Mouse (Mus musculus) urinary bladder, postnatal 10 days (tissue): Measurements from ENCODE around the gene Rhbg.

Experiments used
- DNase-seq: peaks from one replicate; pipeline ENCODE4 v3.0.0; 2022; ENCODE audit warnings: low spot score

Gene Rhbg

GRCm38 (mm10) chr3:88256382-88256781, 1.9 kb upstream of the Rhbg start:
- DNase-seq = no peak

DNA sequence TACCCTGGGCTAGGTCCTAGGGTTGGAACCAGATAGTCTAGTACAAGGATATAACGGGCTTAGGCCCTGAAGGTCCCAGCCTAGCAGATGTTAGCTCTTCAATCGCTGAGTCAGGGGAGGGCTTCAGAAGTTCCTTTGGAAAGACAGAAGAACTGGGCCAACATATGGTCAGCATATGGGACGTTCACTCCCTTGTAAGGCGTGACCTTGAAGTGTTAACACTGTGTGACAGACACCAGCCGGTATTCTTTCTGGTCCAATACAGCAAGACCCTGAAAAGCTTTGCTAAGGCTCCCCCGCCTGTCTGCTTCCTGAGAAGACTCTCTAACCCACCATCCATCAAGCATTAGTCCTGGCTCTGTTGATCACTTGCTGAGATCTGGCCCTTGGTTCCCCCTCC, 1.4 kb upstream of the Rhbg start:
- DNase-seq = no peak

DNA sequence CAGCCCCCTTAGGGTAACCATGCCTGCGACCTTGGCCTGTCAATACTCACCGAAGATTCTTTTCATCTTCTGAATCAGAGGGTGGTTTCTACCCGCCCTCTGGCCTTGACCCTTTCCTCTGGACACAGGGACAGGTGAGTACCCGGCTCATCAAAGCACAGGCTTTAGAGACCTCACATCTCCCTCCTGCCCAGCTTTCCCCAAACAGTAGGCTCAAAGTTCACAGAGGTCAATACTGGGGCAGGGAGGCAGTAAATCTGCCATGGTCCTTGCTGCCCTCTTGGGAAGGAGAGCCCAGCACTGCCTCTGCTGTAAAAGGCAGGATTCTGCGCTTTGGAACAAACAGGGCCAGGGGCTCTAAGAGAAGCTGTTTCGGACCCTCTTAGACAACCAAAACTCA, 1.8 kb downstream of the Rhbg start:
- DNase-seq = no peak

- DNase-seq = no peak
These were observed 6.1 kb downstream of the Rhbg start for GRCm38 (mm10) chr3:88248406-88248805.

DNA sequence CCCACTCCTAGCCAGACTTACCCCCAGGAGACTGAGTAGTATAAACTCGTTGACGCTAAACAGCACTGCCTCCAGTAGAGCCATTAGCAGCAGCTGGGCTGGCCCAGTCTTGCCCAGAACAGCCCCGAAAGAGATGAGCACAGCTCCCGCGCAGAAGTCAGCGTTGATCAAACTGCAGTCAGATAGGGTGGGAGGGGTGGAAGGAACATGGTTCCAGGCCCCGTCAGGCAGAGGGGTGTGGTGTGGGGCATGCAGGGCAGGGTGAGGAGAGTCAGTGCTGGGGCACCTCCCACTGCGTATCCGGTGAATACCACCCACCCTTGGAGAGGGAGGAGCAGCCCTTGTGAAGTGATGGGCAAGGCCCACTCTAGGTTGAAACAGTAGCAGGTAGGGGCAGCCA, 6.8 kb downstream of the Rhbg start:
- no peak for DNase-seq

DNA sequence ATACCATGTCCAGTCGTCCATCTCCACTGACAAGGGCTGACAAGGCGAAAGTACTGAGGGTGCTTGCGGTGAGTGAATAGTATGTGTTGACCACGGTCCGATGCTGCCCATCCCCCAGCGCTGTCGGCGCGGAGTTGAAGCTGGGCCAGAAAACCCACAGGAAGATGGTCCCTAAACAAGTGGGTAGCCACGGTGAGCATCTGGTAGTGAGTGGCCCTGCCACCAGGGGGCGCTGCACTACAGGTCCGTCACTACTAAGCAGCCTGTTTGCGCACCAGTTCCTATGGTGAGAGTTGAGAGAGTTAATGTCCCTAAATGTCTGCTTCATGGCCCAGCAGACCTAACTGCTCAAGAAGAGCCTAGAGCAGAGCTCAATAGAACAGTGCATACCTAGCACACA, 8.7 kb downstream of the Rhbg start:
- DNase-seq = peak; percentile 37

DNA sequence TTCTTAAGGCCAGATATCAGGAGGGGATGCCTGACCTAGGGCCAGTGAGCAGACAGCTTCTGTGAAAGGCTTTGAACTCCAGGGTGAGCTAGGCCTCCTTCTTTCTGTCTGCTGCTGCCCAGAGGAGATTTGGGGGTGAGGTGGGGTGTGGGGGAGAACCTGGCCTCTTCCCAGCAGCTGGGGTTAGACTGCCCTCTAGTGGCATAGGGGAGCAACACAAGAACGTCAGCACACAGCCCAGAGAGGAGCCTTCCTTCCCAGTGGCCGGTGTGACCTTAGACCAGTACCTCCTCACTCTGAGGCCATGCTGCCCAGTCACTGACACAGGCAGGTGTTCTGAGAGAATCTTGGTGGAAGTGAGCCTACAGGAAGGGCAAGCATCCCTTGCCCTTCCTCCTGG, 10.4 kb downstream of the Rhbg start:
- DNase-seq = no peak

- DNase-seq = peak; percentile 30
These were observed 12.0 kb downstream of the Rhbg start for GRCm38 (mm10) chr3:88242531-88242930.

GRCm38 (mm10) chr3:88241045-88241786, 13.3 kb downstream of the Rhbg start:
- no peak for DNase-seq

DNA sequence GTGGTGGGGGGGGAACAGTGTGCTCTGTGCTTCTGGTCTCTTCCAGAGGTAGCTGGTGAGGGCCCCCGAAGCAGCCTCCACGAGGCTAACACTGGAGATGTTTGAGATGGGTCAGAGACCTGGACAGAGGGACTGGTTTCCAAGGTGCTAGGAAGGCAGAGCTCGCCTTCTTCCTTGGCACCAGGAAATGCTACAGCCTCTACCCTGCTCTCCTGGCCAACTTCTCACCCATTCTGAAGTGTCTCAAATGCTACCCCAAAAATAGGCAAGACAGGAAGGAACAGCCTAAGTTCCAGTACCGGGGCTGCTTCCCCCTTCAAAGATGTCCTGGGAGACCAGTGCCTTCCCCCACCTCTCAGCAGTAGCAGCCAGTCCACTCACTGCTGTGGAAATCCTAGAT, 15.1 kb downstream of the Rhbg start:
- DNase-seq = no peak

DNA sequence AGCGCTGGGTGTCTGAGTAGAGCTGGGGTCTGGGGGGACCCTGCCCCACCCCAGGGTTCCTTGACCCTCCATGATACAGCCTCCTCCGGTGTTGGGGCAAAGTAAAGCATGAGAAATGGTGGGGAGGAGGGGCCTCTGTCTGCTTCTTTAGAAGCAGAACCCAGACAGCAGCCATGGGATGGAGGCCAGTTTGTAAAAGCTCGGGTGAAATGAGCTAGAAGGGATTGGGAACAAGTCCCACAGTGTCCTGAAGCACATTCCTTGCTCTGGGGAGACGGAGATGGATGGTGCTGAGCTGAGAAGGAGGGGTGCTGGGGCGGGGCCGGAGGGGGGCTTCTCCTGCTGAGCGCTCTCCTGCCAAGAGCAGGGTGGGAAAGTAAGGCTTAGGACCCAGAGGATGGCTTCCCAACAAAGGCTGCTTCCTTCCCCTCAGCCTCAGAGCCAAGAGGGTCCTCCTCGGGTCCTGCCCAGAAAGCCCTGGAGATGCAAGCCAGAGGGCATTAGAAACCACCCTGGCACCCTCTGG, 15.6 kb downstream of the Rhbg start:
- DNase-seq = no peak

DNA sequence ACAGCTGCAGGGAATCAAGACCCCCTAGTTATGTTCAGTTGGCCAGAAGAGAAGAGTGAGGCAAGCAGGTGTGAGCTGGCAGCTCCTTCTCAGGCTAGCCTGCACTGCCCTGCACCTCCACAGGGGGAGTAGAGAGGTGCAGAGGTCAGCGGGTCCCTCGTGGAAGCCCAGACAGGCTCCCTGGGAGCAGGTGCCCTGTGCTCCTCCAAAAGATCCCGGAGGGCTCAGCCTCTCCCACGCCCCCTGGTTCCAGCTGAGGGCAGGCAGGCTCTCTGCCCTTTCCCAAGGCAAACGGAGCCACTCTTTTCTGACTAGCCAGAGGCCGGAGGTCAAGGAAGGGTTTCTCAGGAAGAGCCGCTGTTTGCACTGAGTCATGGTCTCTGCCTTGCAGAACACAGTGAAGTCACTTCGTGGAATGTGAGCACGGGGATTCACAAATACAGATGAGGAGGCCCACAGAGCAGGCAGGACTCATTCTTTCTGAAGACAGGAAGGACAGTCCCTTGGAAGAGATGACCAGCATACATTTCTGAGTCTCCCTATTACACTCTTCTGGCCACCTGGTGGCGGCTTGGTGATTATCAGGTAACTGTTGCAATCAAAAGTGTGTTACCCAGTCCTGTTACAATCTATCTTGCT, 16.8 kb downstream of the Rhbg start:
- no peak for DNase-seq

GRCm38 (mm10) chr3:88237161-88237555, 17.4 kb downstream of the Rhbg start:
- DNase-seq = no peak

- DNase-seq = no peak
These were observed 18.9 kb downstream of the Rhbg start for GRCm38 (mm10) chr3:88235616-88236015.

DNA sequence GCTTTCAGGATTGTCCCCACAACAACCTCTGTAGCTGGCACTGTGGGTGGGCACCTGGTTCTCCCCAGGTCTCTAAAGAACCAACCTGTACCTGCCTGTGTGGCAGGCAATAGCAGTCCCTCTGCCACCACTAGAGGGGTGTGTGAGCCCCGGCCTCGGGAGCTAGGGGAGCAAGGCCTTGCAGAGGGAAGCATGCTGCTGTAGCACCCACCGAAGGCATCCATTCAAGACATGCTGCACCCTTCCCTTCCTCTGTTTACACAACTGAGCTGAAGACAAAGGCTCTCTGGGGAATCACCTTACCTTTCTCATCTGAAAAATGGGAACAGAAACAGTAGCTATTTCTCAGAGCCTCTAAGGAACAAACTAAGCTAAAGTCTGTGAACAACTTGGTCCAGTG, 19.3 kb downstream of the Rhbg start:
- DNase-seq = no peak

DNA sequence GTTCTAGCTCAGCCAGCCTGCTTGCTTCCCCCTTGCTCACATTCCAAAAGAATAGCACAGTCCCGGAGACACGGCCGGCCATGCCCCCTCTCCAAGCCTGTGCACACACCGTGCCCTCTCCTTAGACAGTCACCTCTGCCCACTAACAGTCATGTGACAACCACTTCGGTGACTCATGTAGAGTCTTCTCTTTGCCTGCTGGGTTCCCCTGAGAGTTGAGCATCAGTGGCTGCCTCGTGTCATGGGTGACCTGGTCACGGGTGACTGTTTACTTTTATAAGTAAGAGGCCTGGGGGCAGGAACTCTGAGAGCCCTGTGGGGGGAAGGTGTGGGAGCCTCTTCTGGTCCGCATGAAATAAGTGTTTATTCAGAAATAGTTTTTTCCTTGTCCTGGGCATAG, 20.5 kb downstream of the Rhbg start:
- DNase-seq = no peak

DNA sequence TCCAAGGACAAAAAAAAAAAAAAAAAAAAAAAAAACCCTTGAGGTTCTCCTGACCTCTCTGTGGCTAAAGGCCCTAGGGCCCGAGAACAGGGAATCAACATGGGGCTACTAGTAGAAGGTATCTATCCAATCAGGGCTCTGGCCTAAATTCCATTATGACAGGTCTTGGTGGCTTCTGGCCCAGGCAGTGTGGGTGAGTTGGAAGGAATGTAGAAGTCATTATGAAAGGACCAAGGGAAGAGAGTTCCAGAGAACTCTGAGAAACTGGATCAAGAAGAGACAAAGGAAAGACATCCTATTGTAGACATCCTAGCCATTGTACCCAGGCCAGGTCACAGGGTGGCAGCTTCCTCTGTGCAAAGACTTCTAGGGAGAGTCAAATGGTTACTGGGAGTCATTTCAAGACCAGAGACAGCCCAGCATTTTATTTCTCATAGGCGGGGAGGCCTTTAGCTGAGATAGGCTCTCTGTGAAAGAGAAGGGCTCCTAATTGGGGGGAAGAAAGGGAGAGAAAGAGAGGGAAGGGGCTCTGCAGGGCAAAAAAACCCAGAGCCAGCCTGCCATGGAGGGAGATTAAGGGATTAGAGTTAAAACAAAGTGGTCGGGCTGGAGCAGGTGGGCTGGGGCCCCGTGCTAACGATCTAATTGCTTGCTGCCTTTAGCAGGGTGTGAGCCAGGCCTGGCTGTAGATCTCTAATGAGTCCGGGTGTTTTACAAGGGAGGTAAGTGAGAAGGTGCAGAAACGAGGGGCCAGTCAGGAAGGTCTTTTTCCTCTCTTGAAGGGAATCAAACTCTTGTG, 21.5 kb downstream of the Rhbg start:
- DNase-seq = no peak

GRCm38 (mm10) chr3:88232301-88232702, 22.2 kb downstream of the Rhbg start:
- no peak for DNase-seq

DNA sequence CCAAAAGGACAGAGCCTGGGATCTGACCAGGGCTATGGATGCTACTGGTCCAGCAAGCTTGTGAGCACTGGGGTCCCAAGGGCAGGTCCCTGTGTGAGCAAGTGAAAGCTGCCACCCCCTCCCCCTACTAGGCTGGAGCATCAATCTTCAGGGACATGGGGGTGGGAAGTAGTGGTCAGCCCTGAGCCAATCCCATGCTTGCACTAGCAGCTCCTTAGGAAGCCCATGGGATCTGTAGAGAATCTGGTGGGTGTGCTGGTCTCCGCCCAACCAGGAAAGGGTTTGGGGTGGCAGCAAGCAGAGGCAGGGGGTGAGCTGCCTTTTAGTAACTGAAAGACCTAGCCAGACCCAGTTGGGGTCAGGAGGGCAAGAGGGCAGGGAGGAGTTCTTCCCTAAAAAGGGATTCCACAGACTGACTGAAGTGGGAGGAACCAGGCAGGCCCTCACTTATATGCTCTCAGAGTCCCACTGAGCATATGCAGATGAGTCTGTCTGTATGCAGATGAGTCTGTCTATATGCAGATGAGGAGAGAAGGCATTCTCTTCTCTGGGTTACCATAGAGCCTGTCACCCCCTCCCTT, 23.4 kb downstream of the Rhbg start:
- DNase-seq = no peak

- DNase-seq = no peak
These were observed 24.1 kb downstream of the Rhbg start for GRCm38 (mm10) chr3:88230262-88231047.

- DNase-seq = no peak
These were observed 25.0 kb downstream of the Rhbg start for GRCm38 (mm10) chr3:88229526-88229925.

DNA sequence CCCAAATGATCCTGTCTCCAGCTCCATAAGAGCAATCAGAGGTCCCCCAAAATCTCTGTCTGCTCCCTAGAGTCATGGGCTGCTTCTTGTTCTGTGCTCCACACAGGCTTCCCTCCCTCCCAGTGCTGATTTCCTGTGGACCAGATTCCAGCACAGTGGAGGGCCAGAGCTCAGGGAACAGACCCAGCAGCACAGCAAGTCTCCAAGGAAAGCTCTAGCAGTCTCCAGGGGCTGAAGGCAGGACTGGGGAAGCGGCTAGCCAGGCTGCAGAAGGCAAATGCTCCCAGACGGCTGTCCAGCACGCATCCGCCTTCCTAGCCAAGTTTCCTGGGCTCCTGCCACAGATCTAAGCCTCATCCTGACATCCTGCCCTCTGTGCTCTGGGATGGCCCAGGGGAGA, 25.6 kb downstream of the Rhbg start:
- DNase-seq = no peak
